Mouse (Mus musculus) stomach, embryonic 16.5 days (tissue): Measurements from ENCODE around the gene Ly6g6e. TPM values are rescaled to one million over a fixed set of nuclear protein-coding genes. Genes with fewer than 3 reads are reported as not detected.
A peak's percentile ranks its signal among the peaks of the same experiment; 100 is the strongest.

Experiments used
- ATAC-seq: fragments of 200-750 bp; cut with Nextera tagmentation; 2 replicates; pipeline ENCODE4 v1.8.0; 2017; ENCODE audit warnings: moderate number of reproducible peaks, moderate TSS enrichment; ENCODE audit not compliant: insufficient read depth, low FRiP score
- H3K27ac ChIP-seq: fragments of 300-500 bp; sonication (generic); 2 replicates; pipeline ENCODE4 v1.5.1; 2014; ENCODE audit warnings: low read length
- H3K27me3 ChIP-seq: fragments of 300-500 bp; sonication (generic); 2 replicates; pipeline ENCODE4 v1.6.1; 2014; ENCODE audit warnings: low read length, control low read depth, mixed read lengths; ENCODE audit not compliant: control insufficient read depth, insufficient read depth
- H3K36me3 ChIP-seq: fragments of 300-500 bp; sonication (generic); 2 replicates; pipeline ENCODE4 v1.6.1; 2014; ENCODE audit warnings: low read length; ENCODE audit not compliant: control insufficient read depth, insufficient read depth
- H3K4me1 ChIP-seq: fragments of 300-500 bp; sonication (generic); 2 replicates; pipeline ENCODE4 v1.6.1; 2014; ENCODE audit warnings: low read length, control low read depth, mixed read lengths; ENCODE audit not compliant: control insufficient read depth, insufficient read depth
- H3K4me2 ChIP-seq: fragments of 300-500 bp; sonication (generic); 2 replicates; pipeline ENCODE4 v1.6.1; 2014; ENCODE audit warnings: low read depth, low read length, mixed read lengths
- H3K4me3 ChIP-seq: fragments of 300-500 bp; sonication (generic); replicated peaks from 2 replicates; pipeline ENCODE4 v1.5.1; 2014; ENCODE audit warnings: mild to moderate bottlenecking, low read length
- H3K9ac ChIP-seq: fragments of 300-500 bp; sonication (generic); 2 replicates; pipeline ENCODE4 v1.6.1; 2014; ENCODE audit warnings: low read length
- H3K9me3 ChIP-seq: fragments of 300-500 bp; sonication (generic); replicated peaks from 2 replicates; pipeline ENCODE4 v1.6.1; 2016; ENCODE audit warnings: low read length, control low read depth; ENCODE audit not compliant: control insufficient read depth
- WGBS: fragments of 180-500 bp; shearing (Covaris S2); extraction: QIAGEN DNeasy Blood & Tissue Kit; methylation state at CpG from one replicate; pipeline ENCODE4 v1.1.7; 2014; 5-methylcytosine and 5-hydroxymethylcytosine counted together
- polyA plus RNA-seq: library from polyadenylated mRNA; unstranded; fragments of >200 nt; fragmentation: Nextera tagmentation; extraction: Ambion mirVana; gene quantifications from 2 replicates; pipeline ENCODE4 v1.2.1, GENCODE M21; 2015

Ly6g6e gene
- polyA plus RNA-seq, 1 experiment from 2014 or later, result 32.3 TPM

DNA sequence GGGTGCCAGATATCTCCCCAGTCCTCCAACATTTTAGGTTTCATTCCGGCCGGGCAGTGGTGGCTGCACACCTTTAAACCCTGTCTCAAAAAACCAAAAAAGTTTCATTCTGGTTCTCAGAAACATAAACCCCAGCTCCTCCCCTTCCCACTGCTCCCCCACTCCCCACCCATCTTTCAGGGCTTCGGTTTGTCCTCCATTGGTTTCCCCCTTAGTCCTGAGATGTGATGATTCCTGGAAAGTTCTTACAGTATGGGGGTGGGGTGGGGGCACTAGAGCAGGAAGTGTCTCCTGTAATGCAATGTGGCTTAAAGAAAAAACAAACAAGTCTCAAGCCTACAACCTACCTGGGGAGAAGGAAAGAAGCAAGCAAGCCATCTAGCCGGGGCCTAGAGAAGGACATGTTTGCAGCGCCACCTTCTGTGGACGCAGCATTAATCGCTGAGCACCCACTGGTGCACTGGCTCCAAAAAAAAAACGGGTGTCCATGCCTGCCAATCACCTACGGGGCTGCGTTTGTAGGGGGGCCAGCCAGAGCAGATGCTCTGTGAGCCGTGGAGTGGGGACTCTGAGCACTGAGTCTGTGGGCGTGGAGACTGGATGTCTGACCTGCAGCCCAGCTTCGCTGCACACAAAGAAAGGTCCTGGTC, 29.2 kb downstream of the Ly6g6e start:
- Histone ChIP-seq H3K4me2 (peak overlapping the region; percentile 19; the same call in 1 of the 2 replicates), H3K36me3 (peaks cover 11% of the 10 kb centered on the region; the same call in 1 of the 2 replicates), H3K9ac (no peak overlapping the region), H3K27me3 (no peaks in the 10 kb centered on the region), H3K27ac (no peak overlapping the region), H3K9me3 (no peaks in the 10 kb centered on the region), H3K4me3 (no peak overlapping the region), H3K4me1 (no peaks in the 10 kb centered on the region)
- no peak; the same call in 1 of the 2 replicates for ATAC-seq
- 22% methylated on average over 13 of the region's 13 CpGs for WGBS

DNA sequence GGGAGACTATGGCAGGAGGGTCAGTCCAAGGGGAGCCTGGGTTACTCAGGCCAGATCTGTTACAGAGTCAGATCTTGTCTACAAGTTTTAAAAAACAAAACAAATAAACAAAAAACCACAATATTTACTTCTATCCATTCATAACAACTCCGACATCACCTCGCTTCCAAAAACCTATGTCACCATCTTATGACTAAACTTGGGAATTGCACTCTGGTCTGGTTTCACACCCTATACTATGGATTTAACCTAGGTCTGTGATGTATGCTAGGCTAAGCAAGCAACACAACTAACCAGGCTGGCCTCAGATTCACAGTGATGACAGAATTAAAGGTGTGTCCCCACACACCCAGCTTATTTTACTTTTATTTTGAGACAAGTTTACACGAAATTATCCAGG, 29.8 kb downstream of the Ly6g6e start:
- no peak for ATAC-seq
- Histone ChIP-seq H3K9ac (no peak overlapping the region), H3K4me2 (no peak overlapping the region), H3K27me3 (no peaks in the 10 kb centered on the region), H3K36me3 (peaks cover 11% of the 10 kb centered on the region; the same call in 1 of the 2 replicates), H3K27ac (no peak overlapping the region), H3K4me1 (no peaks in the 10 kb centered on the region), H3K9me3 (no peaks in the 10 kb centered on the region), H3K4me3 (no peak overlapping the region)
- WGBS, result 60% methylated on average over 3 of the region's 3 CpGs

GRCm38 (mm10) chr17:35108097-35108496, 31.4 kb downstream of the Ly6g6e start, which contains the start of gene Ly6g5c:
TSS of gene Ly6g5c (plus strand) at chr17:35108279.
- ATAC-seq, result no peak
- H3K27ac ChIP-seq, result no peak within 1 kb of the TSS
- H3K9me3 ChIP-seq, result no peaks in the 10 kb centered on the region
- 84% methylated on average over 6 of the region's 6 CpGs for WGBS
- H3K27me3 ChIP-seq, result no peaks in the 10 kb centered on the region
- no peak within 1 kb of the TSS for H3K4me2 ChIP-seq
- no peaks in the 10 kb centered on the region for H3K36me3 ChIP-seq
- no peaks in the 10 kb centered on the region for H3K4me1 ChIP-seq
- no peak within 1 kb of the TSS for H3K4me3 ChIP-seq
- no peak within 1 kb of the TSS for H3K9ac ChIP-seq

DNA sequence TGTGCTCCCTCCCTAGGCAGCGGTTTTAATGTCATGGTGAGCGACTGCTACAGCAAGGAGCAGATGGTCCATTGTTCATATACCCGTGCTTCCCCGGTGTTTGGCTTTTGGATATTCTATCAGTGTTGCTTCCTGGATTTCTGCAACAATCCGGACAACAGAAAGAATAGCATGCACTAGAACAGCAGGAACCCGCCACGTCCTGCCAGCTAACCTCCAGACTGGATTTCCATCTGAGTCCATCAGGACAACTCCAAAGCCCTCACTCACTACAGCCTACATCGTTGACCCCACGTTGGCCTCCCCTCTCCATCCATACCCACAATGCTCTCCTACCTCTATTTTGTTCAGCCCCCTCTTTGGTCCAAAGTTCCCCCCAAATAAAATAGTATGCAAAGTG, 35.1 kb downstream of the Ly6g6e start:
- 70% methylated on average over 9 of the region's 9 CpGs for WGBS
- H3K27ac ChIP-seq, result no peak overlapping the region

GRCm38 (mm10) chr17:35115046-35116019, 38.6 kb downstream of the Ly6g6e start, which contains the start of gene Ly6g5b:
TSS of gene Ly6g5b (minus strand) at chr17:35115428.
- Histone ChIP-seq H3K4me3 (no peak within 1 kb of the TSS), H3K4me1 (peaks cover 8% of the 10 kb centered on the region), H3K27ac (no peak within 1 kb of the TSS), H3K36me3 (peaks cover 13% of the 10 kb centered on the region; the same call in 1 of the 2 replicates), H3K4me2 (no peak within 1 kb of the TSS), H3K9me3 (no peaks in the 10 kb centered on the region), H3K9ac (no peak within 1 kb of the TSS), H3K27me3 (no peaks in the 10 kb centered on the region)
- WGBS, result 85% methylated on average over 8 of the region's 8 CpGs
- ATAC-seq, result no peak

More for the DNA sequence above, 35.1 kb downstream of the Ly6g6e start:
- no peaks in the 10 kb centered on the region for H3K27me3 ChIP-seq
- no peaks in the 10 kb centered on the region for H3K4me1 ChIP-seq
- H3K9me3 ChIP-seq, result no peaks in the 10 kb centered on the region
- H3K4me3 ChIP-seq, result no peak overlapping the region
- no peak overlapping the region for H3K4me2 ChIP-seq
- H3K36me3 ChIP-seq, result no peaks in the 10 kb centered on the region; the same call in 1 of the 2 replicates
- H3K9ac ChIP-seq, result no peak overlapping the region
- no peak for ATAC-seq

GRCm38 (mm10) chr17:35120745-35121142, 44.0 kb downstream of the Ly6g6e start:
- WGBS, result under 1% methylated on average over 33 of the region's 33 CpGs
- peak overlapping the region; percentile 75 for H3K4me2 ChIP-seq
- peaks cover 28% of the 10 kb centered on the region for H3K4me1 ChIP-seq
- peak overlapping the region; percentile 88 for H3K9ac ChIP-seq
- H3K36me3 ChIP-seq, result 0 out of 2 replicates have a peak, but pooled peaks cover 13% of the 10 kb centered on the region
- no peaks in the 10 kb centered on the region for H3K27me3 ChIP-seq
- peak overlapping the region; percentile 61 for H3K4me3 ChIP-seq
- no peak; the same call in 1 of the 2 replicates for ATAC-seq
- peak overlapping the region; percentile 30; the same call in 1 of the 2 replicates for H3K27ac ChIP-seq
- no peaks in the 10 kb centered on the region for H3K9me3 ChIP-seq

- peak within 1 kb of the TSS; percentile 97 for H3K4me2 ChIP-seq
- peaks cover 28% of the 10 kb centered on the region for H3K4me1 ChIP-seq
- peak within 1 kb of the TSS; percentile 61 for H3K4me3 ChIP-seq
- peak; percentile 96 for ATAC-seq
- H3K9me3 ChIP-seq, result no peaks in the 10 kb centered on the region
- peak within 1 kb of the TSS; percentile 89 for H3K9ac ChIP-seq
- H3K27ac ChIP-seq, result peak within 1 kb of the TSS; percentile 95
- no peaks in the 10 kb centered on the region for H3K27me3 ChIP-seq
- WGBS, result under 1% methylated on average over 50 of the region's 50 CpGs
- 0 out of 2 replicates have a peak, but pooled peaks cover 13% of the 10 kb centered on the region for H3K36me3 ChIP-seq
Observed at GRCm38 (mm10) chr17:35121143-35121799, 44.6 kb downstream of the Ly6g6e start, which contains the start of gene Gpank1. TSS of gene Gpank1 (plus strand) at chr17:35121455.

DNA sequence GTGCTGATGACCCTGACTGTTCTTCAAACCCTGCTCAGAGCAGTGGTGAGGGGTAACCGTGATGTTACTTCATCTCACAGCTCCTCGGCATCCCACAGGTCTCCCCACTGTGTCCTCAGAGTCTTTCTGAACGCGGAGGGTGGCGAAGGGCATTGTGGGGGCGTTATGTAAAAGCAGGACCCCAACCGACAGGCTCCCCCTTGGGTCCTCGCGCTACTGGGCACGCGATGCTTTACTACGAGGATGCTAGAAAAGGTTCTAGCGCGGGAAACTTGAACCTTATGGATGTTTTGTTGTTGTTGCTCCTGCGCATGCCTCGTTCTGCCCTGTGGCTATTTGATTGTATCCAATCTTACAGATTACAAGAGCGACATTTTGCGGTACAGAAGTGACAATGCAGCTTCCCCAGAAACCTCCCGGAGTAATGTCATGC, 45.2 kb downstream of the Ly6g6e start, which contains the start of gene Csnk2b:
Csnk2b (minus strand) TSS at position 183 of the 433 bp plus-strand sequence.
- no peaks in the 10 kb centered on the region for H3K27me3 ChIP-seq
- WGBS, result 1% methylated on average over 19 of the region's 19 CpGs
- no peak; the same call in 1 of the 2 replicates for ATAC-seq
- peak within 1 kb of the TSS; percentile 89 for H3K9ac ChIP-seq
- 0 out of 2 replicates have a peak, but pooled peaks cover 13% of the 10 kb centered on the region for H3K36me3 ChIP-seq
- H3K9me3 ChIP-seq, result no peaks in the 10 kb centered on the region
- peak within 1 kb of the TSS; percentile 61 for H3K4me3 ChIP-seq
- H3K27ac ChIP-seq, result peak within 1 kb of the TSS; percentile 95
- H3K4me1 ChIP-seq, result peaks cover 31% of the 10 kb centered on the region
- H3K4me2 ChIP-seq, result peak within 1 kb of the TSS; percentile 97
